Mouse (Mus musculus) heart, embryonic 16.5 days (tissue): ENCODE measurements around the gene Spg20. TPM values are rescaled to one million over a fixed set of nuclear protein-coding genes. Genes with fewer than 3 reads are reported as not detected.

Experiments used
- ATAC-seq: fragments of 200-750 bp; cut with Nextera tagmentation; replicated peaks from 2 replicates; pipeline ENCODE4 v1.8.0; 2017; ENCODE audit warnings: moderate number of reproducible peaks; ENCODE audit not compliant: insufficient read depth, low FRiP score; ENCODE audit errors: extremely low read depth
- H3K27ac ChIP-seq: fragments of 300-500 bp; sonication (generic); 2 replicates; pipeline ENCODE4 v1.5.1; 2014; ENCODE audit warnings: mild to moderate bottlenecking, low read length, control low read depth, moderate library complexity
- H3K27me3 ChIP-seq: fragments of 300-500 bp; sonication (generic); 2 replicates; pipeline ENCODE4 v1.6.1; 2014; ENCODE audit warnings: low read length, mixed read lengths; ENCODE audit not compliant: control insufficient read depth, insufficient read depth
- H3K36me3 ChIP-seq: fragments of 300-500 bp; sonication (generic); 2 replicates; pipeline ENCODE4 v1.6.1; 2014; ENCODE audit not compliant: control insufficient read depth, insufficient read depth
- H3K4me1 ChIP-seq: fragments of 300-500 bp; sonication (generic); 2 replicates; pipeline ENCODE4 v1.6.1; 2014; ENCODE audit warnings: low read length, mixed read lengths; ENCODE audit not compliant: control insufficient read depth, insufficient read depth
- H3K4me2 ChIP-seq: fragments of 300-500 bp; sonication (generic); 2 replicates; pipeline ENCODE4 v1.6.1; 2014; ENCODE audit warnings: low read depth, mild to moderate bottlenecking, control low read depth, low read length
- H3K4me3 ChIP-seq: fragments of 300-500 bp; sonication (generic); 2 replicates; pipeline ENCODE4 v1.5.1; 2014; ENCODE audit warnings: mild to moderate bottlenecking, control low read depth, low read length
- H3K9ac ChIP-seq: fragments of 300-500 bp; sonication (generic); 2 replicates; pipeline ENCODE4 v1.6.1; 2014; ENCODE audit warnings: low read length, control low read depth
- H3K9me3 ChIP-seq: fragments of 300-500 bp; sonication (generic); replicated peaks from 2 replicates; pipeline ENCODE4 v1.6.1; 2016; ENCODE audit warnings: low read length; ENCODE audit not compliant: control insufficient read depth
- WGBS: fragments of 180-500 bp; shearing (Covaris S2); extraction: QIAGEN DNeasy Blood & Tissue Kit; methylation state at CpG from one replicate; pipeline ENCODE4 v1.1.7; 2014; 5-methylcytosine and 5-hydroxymethylcytosine counted together
- polyA plus RNA-seq: library from polyadenylated mRNA; unstranded; fragments of >200 nt; fragmentation: Nextera tagmentation; extraction: Ambion mirVana; gene quantifications from 2 replicates; pipeline ENCODE4 v1.2.1, GENCODE M21; 2015

The Spg20 gene
- polyA plus RNA-seq, 1 experiment from 2014 or later = 29.7 TPM

GRCm38 (mm10) chr3:55123064-55123463 is 11.2 kb downstream of the Spg20 start:
- WGBS = 79% methylated on average over 4 of the region's 4 CpGs
- no peak overlapping the region for H3K4me3 ChIP-seq
- H3K9me3 ChIP-seq = no peaks in the 10 kb centered on the region
- no peak overlapping the region for H3K27ac ChIP-seq
- no peaks in the 10 kb centered on the region for H3K4me1 ChIP-seq
- H3K9ac ChIP-seq = no peak overlapping the region
- no peaks in the 10 kb centered on the region for H3K27me3 ChIP-seq
- no peak for ATAC-seq
- no peak overlapping the region for H3K4me2 ChIP-seq
- H3K36me3 ChIP-seq = peaks cover 55% of the 10 kb centered on the region

- Histone ChIP-seq H3K27ac (no peak overlapping the region), H3K4me2 (no peak overlapping the region), H3K9me3 (no peaks in the 10 kb centered on the region), H3K27me3 (no peaks in the 10 kb centered on the region), H3K9ac (no peak overlapping the region), H3K4me1 (no peaks in the 10 kb centered on the region), H3K4me3 (no peak overlapping the region), H3K36me3 (peaks cover 45% of the 10 kb centered on the region)
- 77% methylated on average over 4 of the region's 4 CpGs for WGBS
- ATAC-seq = no peak
These were observed 17.3 kb downstream of the Spg20 start for GRCm38 (mm10) chr3:55129181-55129692.

- no peak for ATAC-seq
- no peak overlapping the region for H3K27ac ChIP-seq
- no peak overlapping the region for H3K4me2 ChIP-seq
- H3K27me3 ChIP-seq = no peaks in the 10 kb centered on the region
- H3K4me3 ChIP-seq = no peak overlapping the region
- peaks cover 45% of the 10 kb centered on the region for H3K36me3 ChIP-seq
- H3K9me3 ChIP-seq = no peaks in the 10 kb centered on the region
- H3K9ac ChIP-seq = no peak overlapping the region
- WGBS = 86% methylated on average over 6 of the region's 6 CpGs
- H3K4me1 ChIP-seq = no peaks in the 10 kb centered on the region
These were observed 19.8 kb downstream of the Spg20 start for GRCm38 (mm10) chr3:55131576-55132233.

GRCm38 (mm10) chr3:55137039-55137438 is 25.1 kb downstream of the Spg20 start, which contains the start of gene Ccdc169:
Gene Ccdc169 (plus strand): TSS chr3:55137339.
- Histone ChIP-seq H3K36me3 (peaks cover 20% of the 10 kb centered on the region), H3K4me2 (no peak within 1 kb of the TSS), H3K9me3 (no peaks in the 10 kb centered on the region), H3K4me1 (no peaks in the 10 kb centered on the region), H3K27ac (no peak within 1 kb of the TSS), H3K27me3 (no peaks in the 10 kb centered on the region), H3K9ac (no peak within 1 kb of the TSS), H3K4me3 (no peak within 1 kb of the TSS)
- no peak for ATAC-seq

- 93% methylated on average over 12 of the region's 12 CpGs for WGBS
- H3K4me3 ChIP-seq = no peak overlapping the region
- no peaks in the 10 kb centered on the region for H3K9me3 ChIP-seq
- H3K9ac ChIP-seq = no peak overlapping the region
- peaks cover 17% of the 10 kb centered on the region for H3K36me3 ChIP-seq
- no peak overlapping the region for H3K27ac ChIP-seq
- H3K4me2 ChIP-seq = no peak overlapping the region
- no peaks in the 10 kb centered on the region for H3K4me1 ChIP-seq
- ATAC-seq = no peak
- H3K27me3 ChIP-seq = no peaks in the 10 kb centered on the region
These were observed 27.9 kb downstream of the Spg20 start for GRCm38 (mm10) chr3:55139837-55140236.

GRCm38 (mm10) chr3:55141401-55141800 is 29.5 kb downstream of the Spg20 start:
- no peaks in the 10 kb centered on the region for H3K4me1 ChIP-seq
- no peak overlapping the region for H3K27ac ChIP-seq
- H3K4me3 ChIP-seq = no peak overlapping the region
- H3K36me3 ChIP-seq = peaks cover 6% of the 10 kb centered on the region
- no peaks in the 10 kb centered on the region for H3K27me3 ChIP-seq
- no peak for ATAC-seq
- WGBS = 94% methylated on average over 2 of the region's 2 CpGs
- no peaks in the 10 kb centered on the region for H3K9me3 ChIP-seq
- no peak overlapping the region for H3K4me2 ChIP-seq
- H3K9ac ChIP-seq = no peak overlapping the region

GRCm38 (mm10) chr3:55144916-55145315 is 33.0 kb downstream of the Spg20 start:
- H3K27ac ChIP-seq = no peak overlapping the region
- no peaks in the 10 kb centered on the region for H3K9me3 ChIP-seq
- ATAC-seq = no peak
- no peaks in the 10 kb centered on the region for H3K36me3 ChIP-seq
- no peaks in the 10 kb centered on the region for H3K27me3 ChIP-seq
- no peak overlapping the region for H3K4me2 ChIP-seq
- H3K9ac ChIP-seq = no peak overlapping the region
- H3K4me3 ChIP-seq = no peak overlapping the region
- H3K4me1 ChIP-seq = no peaks in the 10 kb centered on the region
- WGBS = 72% methylated on average over 4 of the region's 4 CpGs

GRCm38 (mm10) chr3:55146441-55146840 is 34.5 kb downstream of the Spg20 start:
- H3K27ac ChIP-seq = no peak overlapping the region
- WGBS = 74% methylated on average over 6 of the region's 6 CpGs
- no peaks in the 10 kb centered on the region for H3K4me1 ChIP-seq
- no peak overlapping the region for H3K9ac ChIP-seq
- H3K27me3 ChIP-seq = no peaks in the 10 kb centered on the region
- ATAC-seq = no peak
- H3K4me2 ChIP-seq = no peak overlapping the region
- no peak overlapping the region for H3K4me3 ChIP-seq
- no peaks in the 10 kb centered on the region for H3K9me3 ChIP-seq
- H3K36me3 ChIP-seq = no peaks in the 10 kb centered on the region

- H3K27me3 ChIP-seq = no peaks in the 10 kb centered on the region
- no peak overlapping the region for H3K9ac ChIP-seq
- no peaks in the 10 kb centered on the region for H3K36me3 ChIP-seq
- no peaks in the 10 kb centered on the region for H3K4me1 ChIP-seq
- H3K4me2 ChIP-seq = no peak overlapping the region
- ATAC-seq = no peak
- no peak overlapping the region for H3K27ac ChIP-seq
- no peak overlapping the region for H3K4me3 ChIP-seq
- H3K9me3 ChIP-seq = no peaks in the 10 kb centered on the region
- WGBS = 83% methylated on average over 2 of the region's 2 CpGs
These were observed 35.2 kb downstream of the Spg20 start for GRCm38 (mm10) chr3:55147156-55147555.
